Mouse (Mus musculus): ENCODE measurements at regions not wholly inside any gene's neighbourhood (a gene's known extent, or its start where the extent isn't known, plus 50 kb on each side); places are given as distances from the start of the nearest gene placed in this dataset.

- H3K4me2 ChIP-seq, result no peak overlapping the region
- no peak overlapping the region for H3K4me3 ChIP-seq (replicated peaks)
- H3K27me3 ChIP-seq (replicated peaks), result no peaks in the 10 kb centered on the region
- WGBS, result 94% methylated on average over 2 of the region's 2 CpGs
- H3K9ac ChIP-seq (replicated peaks), result no peak overlapping the region
- no peaks in the 10 kb centered on the region for H3K36me3 ChIP-seq
- ATAC-seq (ENCODE audit: low FRiP score), result no peak
- H3K4me1 ChIP-seq, result peaks cover 12% of the 10 kb centered on the region
- no peak overlapping the region for H3K27ac ChIP-seq (replicated peaks)
- no peaks in the 10 kb centered on the region for H3K9me3 ChIP-seq (replicated peaks)
Observed at GRCm38 (mm10) chr8:34756916-34757315, 645.4 kb upstream of the Gm10131 start.

- H3K27me3 ChIP-seq (replicated peaks), result no peaks in the 10 kb centered on the region
- WGBS, result 92% methylated on average over 4 of the region's 4 CpGs
- peaks cover 9% of the 10 kb centered on the region for H3K4me1 ChIP-seq
- H3K9me3 ChIP-seq (replicated peaks), result no peaks in the 10 kb centered on the region
- ATAC-seq (ENCODE audit: low FRiP score), result no peak
- no peaks in the 10 kb centered on the region for H3K36me3 ChIP-seq
- H3K4me3 ChIP-seq (replicated peaks), result no peak overlapping the region
- H3K4me2 ChIP-seq, result no peak overlapping the region
- H3K9ac ChIP-seq (replicated peaks), result no peak overlapping the region
- no peak overlapping the region for H3K27ac ChIP-seq (replicated peaks)
Observed at GRCm38 (mm10) chr8:34756171-34756570, 644.6 kb upstream of the Gm10131 start.

DNA sequence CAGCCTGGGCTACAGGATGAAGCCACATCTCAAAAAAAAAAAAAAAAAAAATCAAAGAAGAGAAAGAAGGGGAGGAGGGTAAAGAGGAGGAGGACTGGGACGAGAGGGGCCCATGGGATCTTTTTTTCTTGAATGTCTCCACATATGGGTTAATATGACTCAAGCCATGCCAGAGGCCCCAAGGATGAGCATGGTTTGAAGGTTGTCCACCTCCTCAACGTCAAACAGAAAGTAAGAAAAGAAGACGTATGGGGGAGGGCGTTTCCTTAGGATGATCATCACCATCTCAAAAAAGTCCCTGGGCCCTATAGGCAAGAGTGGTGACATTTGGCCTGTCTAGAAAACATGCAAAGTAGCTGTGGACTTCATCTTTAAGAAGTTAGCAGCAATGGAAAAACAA, 643.9 kb upstream of the Gm10131 start:
- H3K27ac ChIP-seq (replicated peaks), result no peak overlapping the region
- H3K4me1 ChIP-seq, result peaks cover 7% of the 10 kb centered on the region; the same call in 1 of the 2 replicates
- no peak overlapping the region for H3K4me2 ChIP-seq
- H3K9me3 ChIP-seq (replicated peaks), result no peaks in the 10 kb centered on the region
- no peak for ATAC-seq (ENCODE audit: low FRiP score)
- no peak overlapping the region for H3K9ac ChIP-seq (replicated peaks)
- 92% methylated on average over 4 of the region's 4 CpGs for WGBS
- H3K36me3 ChIP-seq, result no peaks in the 10 kb centered on the region
- no peaks in the 10 kb centered on the region for H3K27me3 ChIP-seq (replicated peaks)
- no peak overlapping the region for H3K4me3 ChIP-seq (replicated peaks)

DNA sequence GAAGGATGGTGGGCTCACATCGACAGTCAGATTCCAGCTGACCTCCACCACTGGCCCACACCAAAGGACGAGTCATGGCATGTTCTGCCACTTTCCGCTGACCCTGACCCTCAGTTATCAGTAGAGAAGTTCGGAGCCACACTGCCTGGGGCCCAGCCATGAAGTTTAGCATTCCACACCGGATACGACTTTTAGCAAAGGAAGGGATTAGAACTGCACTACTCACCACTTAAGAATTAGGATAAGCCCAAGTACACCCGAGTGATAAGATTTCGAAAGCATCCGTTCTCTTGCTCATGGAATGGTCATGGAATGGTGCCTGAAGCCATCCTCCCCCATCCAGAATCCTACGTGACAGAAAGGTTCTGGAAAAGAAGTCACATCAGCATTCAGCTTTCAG, 641.5 kb upstream of the Gm10131 start:
- no peak overlapping the region for H3K4me3 ChIP-seq (replicated peaks)
- no peaks in the 10 kb centered on the region for H3K36me3 ChIP-seq
- no peaks in the 10 kb centered on the region for H3K4me1 ChIP-seq
- no peak overlapping the region for H3K9ac ChIP-seq (replicated peaks)
- ATAC-seq (ENCODE audit: low FRiP score), result no peak
- no peak overlapping the region for H3K4me2 ChIP-seq
- no peak overlapping the region for H3K27ac ChIP-seq (replicated peaks)
- H3K27me3 ChIP-seq (replicated peaks), result no peaks in the 10 kb centered on the region
- WGBS, result 86% methylated on average over 10 of the region's 10 CpGs
- no peaks in the 10 kb centered on the region for H3K9me3 ChIP-seq (replicated peaks)

DNA sequence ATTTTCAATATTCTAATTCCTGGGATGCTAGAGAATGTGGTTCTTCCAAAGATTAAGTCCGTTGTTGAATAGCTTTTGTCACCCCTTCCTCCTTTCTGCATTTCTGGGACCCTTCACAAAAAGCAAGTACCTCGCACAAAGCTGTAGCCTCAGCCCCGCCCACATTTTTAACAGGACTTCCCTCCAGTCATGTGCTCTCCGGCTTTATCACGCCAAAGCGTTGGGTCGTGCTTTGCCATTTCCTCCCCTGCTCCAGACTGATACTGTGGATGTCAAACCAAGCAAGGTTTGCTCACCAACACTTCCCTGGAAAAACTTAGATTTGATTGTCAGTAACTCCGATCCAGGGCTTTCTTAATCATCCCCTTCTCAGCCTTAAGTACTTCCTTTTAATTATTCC, 637.0 kb upstream of the Gm10131 start:
- no peak overlapping the region for H3K9ac ChIP-seq (replicated peaks)
- no peaks in the 10 kb centered on the region for H3K36me3 ChIP-seq
- WGBS, result 73% methylated on average over 8 of the region's 8 CpGs
- no peak overlapping the region for H3K4me3 ChIP-seq (replicated peaks)
- no peaks in the 10 kb centered on the region for H3K27me3 ChIP-seq (replicated peaks)
- no peak for ATAC-seq (ENCODE audit: low FRiP score)
- H3K4me2 ChIP-seq, result no peak overlapping the region
- no peak overlapping the region for H3K27ac ChIP-seq (replicated peaks)
- H3K9me3 ChIP-seq (replicated peaks), result no peaks in the 10 kb centered on the region
- H3K4me1 ChIP-seq, result no peaks in the 10 kb centered on the region

DNA sequence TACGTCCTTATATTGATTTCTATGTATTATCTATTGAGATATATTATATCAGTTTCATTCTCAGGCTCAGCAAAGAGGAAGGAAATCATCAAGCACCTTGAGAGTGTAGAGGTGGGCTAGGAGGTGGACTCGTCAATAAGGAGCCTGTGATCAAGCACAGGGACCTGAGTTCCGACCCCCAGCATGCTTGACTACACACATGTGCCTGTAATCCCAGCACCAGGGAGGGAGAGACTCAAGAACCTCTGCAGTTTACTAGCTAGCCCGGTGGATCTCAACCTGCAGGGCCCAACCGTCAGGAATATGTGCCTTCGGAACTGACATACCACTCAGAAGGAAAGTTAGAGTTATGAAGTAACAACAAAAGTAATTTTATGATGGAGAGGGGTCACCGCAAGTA, 634.2 kb upstream of the Gm10131 start:
- no peaks in the 10 kb centered on the region for H3K4me1 ChIP-seq
- no peak overlapping the region for H3K9ac ChIP-seq (replicated peaks)
- ATAC-seq (ENCODE audit: low FRiP score), result no peak
- no peaks in the 10 kb centered on the region for H3K27me3 ChIP-seq (replicated peaks)
- WGBS, result 96% methylated on average over 7 of the region's 7 CpGs
- no peaks in the 10 kb centered on the region for H3K36me3 ChIP-seq
- no peak overlapping the region for H3K4me3 ChIP-seq (replicated peaks)
- H3K27ac ChIP-seq (replicated peaks), result no peak overlapping the region
- H3K9me3 ChIP-seq (replicated peaks), result no peaks in the 10 kb centered on the region
- no peak overlapping the region for H3K4me2 ChIP-seq

DNA sequence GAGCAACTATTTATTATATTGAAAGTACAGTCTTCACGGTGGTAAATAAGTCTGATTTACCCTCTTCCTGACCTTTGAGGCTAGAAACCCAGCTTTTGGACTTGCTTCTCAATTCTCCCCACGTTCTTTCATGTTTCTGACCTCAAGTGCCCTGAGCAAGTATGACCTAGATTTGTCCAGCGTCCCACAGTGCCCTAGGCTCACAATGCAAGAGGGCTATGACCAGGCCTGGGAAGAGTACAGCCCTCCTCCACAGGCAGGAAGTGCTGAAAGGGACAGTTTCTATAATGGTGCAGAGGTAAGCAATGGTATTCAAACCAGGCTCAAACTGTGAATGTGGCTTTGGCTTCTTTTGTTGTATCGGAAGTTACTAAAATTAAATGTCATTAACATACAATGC, 633.1 kb upstream of the Gm10131 start:
- H3K4me2 ChIP-seq, result no peak overlapping the region
- H3K27ac ChIP-seq (replicated peaks), result no peak overlapping the region
- no peak overlapping the region for H3K9ac ChIP-seq (replicated peaks)
- H3K36me3 ChIP-seq, result no peaks in the 10 kb centered on the region
- no peaks in the 10 kb centered on the region for H3K9me3 ChIP-seq (replicated peaks)
- H3K4me1 ChIP-seq, result no peaks in the 10 kb centered on the region
- no peak overlapping the region for H3K4me3 ChIP-seq (replicated peaks)
- WGBS, result 61% methylated on average over 4 of the region's 4 CpGs
- ATAC-seq (ENCODE audit: low FRiP score), result no peak
- H3K27me3 ChIP-seq (replicated peaks), result no peaks in the 10 kb centered on the region

- Histone ChIP-seq H3K9ac (replicated peaks) (no peak overlapping the region), H3K36me3 (no peaks in the 10 kb centered on the region), H3K4me3 (replicated peaks) (no peak overlapping the region), H3K27me3 (replicated peaks) (no peaks in the 10 kb centered on the region), H3K4me2 (no peak overlapping the region), H3K4me1 (no peaks in the 10 kb centered on the region), H3K27ac (replicated peaks) (no peak overlapping the region), H3K9me3 (replicated peaks) (no peaks in the 10 kb centered on the region)
- ATAC-seq (ENCODE audit: low FRiP score), result no peak
Observed at GRCm38 (mm10) chr8:34744179-34744578, 632.6 kb upstream of the Gm10131 start.

DNA sequence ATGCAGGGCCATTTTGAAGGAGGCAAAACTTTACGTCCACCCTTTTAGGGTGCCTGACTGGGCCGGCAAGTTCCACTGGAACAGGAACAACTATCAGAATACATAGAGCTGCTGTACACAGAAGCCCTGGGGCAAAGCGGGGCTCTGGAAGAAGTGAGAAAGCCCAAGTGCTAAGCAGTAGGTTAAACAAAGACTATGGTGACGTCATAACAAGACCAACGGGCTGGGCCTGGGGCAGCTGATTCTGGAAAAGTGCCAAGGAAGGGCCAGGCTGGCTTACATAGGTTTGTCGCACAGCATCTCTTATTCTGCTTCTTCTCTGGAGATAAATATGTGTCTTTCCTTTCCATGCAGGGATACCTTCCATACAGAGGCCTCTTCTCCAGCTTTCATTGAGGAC, 631.6 kb upstream of the Gm10131 start:
- Histone ChIP-seq H3K36me3 (no peaks in the 10 kb centered on the region), H3K27ac (replicated peaks) (no peak overlapping the region), H3K9ac (replicated peaks) (no peak overlapping the region), H3K9me3 (replicated peaks) (no peaks in the 10 kb centered on the region), H3K27me3 (replicated peaks) (no peaks in the 10 kb centered on the region), H3K4me2 (no peak overlapping the region), H3K4me3 (replicated peaks) (no peak overlapping the region), H3K4me1 (no peaks in the 10 kb centered on the region)
- WGBS, result 47% methylated on average over 6 of the region's 6 CpGs
- no peak for ATAC-seq (ENCODE audit: low FRiP score)

GRCm38 (mm10) chr8:34740836-34741235, 629.3 kb upstream of the Gm10131 start:
- H3K27me3 ChIP-seq (replicated peaks), result no peaks in the 10 kb centered on the region
- no peaks in the 10 kb centered on the region for H3K4me1 ChIP-seq
- no peak for ATAC-seq (ENCODE audit: low FRiP score)
- no peak overlapping the region for H3K27ac ChIP-seq (replicated peaks)
- no peak overlapping the region for H3K4me2 ChIP-seq
- no peak overlapping the region for H3K4me3 ChIP-seq (replicated peaks)
- H3K9ac ChIP-seq (replicated peaks), result no peak overlapping the region
- H3K36me3 ChIP-seq, result no peaks in the 10 kb centered on the region
- no peaks in the 10 kb centered on the region for H3K9me3 ChIP-seq (replicated peaks)
- WGBS, result 68% methylated on average over 10 of the region's 10 CpGs

DNA sequence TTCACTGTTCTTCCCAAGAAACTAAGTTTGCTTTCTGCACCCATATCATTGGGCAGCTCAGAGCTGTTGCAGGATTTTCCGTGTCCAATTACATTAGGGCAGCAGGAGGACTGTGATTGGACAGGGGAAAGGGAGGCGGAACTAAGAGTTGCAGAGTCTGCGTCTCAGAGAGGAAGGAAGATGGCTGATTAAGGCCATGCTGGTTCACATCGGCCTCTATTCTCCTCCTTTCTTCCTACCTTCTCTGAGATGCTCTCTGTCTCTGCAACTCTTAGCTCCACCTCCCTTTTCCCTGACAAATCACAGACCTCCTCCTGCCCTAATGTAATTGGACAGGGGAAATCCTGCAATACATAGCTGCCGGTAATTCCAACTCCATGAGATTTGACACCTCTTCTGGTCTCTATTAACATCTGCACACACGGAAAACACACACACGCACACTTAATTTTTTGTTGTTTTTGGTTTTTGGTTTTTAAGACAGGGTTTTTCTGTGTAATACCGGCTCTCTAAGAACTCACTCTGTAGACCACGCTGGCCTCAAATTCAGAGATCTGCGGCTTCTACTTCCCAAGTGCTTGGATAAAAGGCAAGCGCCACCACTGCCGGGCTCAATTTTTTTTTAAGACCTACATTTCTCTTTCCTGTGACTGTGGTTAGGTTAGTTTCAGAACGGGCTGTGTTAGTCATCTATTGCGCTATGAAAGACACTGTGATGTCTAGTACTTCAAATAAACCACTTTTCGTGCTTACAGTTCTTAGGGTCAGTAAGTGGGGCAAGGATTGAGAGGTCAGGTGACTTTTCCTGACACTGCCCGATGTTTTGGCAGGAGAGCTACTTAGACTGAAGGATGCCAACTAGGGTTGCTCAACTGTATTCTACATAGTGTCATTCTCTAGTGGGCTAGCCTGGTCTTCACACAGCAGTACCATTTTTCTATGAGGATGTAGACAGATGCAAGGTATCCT, 628.6 kb upstream of the Gm10131 start:
- H3K4me1 ChIP-seq, result no peaks in the 10 kb centered on the region
- no peak overlapping the region for H3K9ac ChIP-seq (replicated peaks)
- ATAC-seq (ENCODE audit: low FRiP score), result no peak
- no peak overlapping the region for H3K27ac ChIP-seq (replicated peaks)
- no peak overlapping the region for H3K4me2 ChIP-seq
- H3K27me3 ChIP-seq (replicated peaks), result no peaks in the 10 kb centered on the region
- no peaks in the 10 kb centered on the region for H3K9me3 ChIP-seq (replicated peaks)
- no peaks in the 10 kb centered on the region for H3K36me3 ChIP-seq
- 93% methylated on average over 16 of the region's 16 CpGs for WGBS
- H3K4me3 ChIP-seq (replicated peaks), result no peak overlapping the region

DNA sequence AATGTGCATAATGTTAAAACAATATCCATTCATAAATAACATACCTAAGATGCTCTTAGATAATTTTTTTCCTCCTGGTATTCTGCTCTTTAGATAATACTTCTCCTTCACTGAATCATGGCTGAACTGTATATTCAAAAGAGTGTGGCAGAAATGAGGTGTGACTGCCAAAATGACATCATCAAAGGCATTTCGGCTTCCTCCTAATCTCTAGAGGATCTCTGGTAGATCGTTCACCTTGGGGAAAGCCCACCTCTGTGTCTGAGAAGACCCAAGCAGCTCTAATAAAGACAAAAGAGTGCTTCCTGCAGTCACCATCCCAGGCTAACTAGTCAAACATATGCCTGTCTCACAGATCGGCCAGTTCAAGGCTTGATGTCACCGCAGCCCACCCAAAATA, 624.7 kb upstream of the Gm10131 start:
- Histone ChIP-seq H3K36me3 (no peaks in the 10 kb centered on the region), H3K27me3 (replicated peaks) (no peaks in the 10 kb centered on the region), H3K4me1 (no peaks in the 10 kb centered on the region), H3K4me2 (no peak overlapping the region), H3K27ac (replicated peaks) (no peak overlapping the region), H3K9me3 (replicated peaks) (no peaks in the 10 kb centered on the region), H3K4me3 (replicated peaks) (no peak overlapping the region), H3K9ac (replicated peaks) (no peak overlapping the region)
- WGBS, result 94% methylated on average over 4 of the region's 4 CpGs
- no peak for ATAC-seq (ENCODE audit: low FRiP score)
